Mouse (Mus musculus): ENCODE measurements around the gene Fcrls. TPM values are rescaled to one million over a fixed set of nuclear protein-coding genes. Genes with fewer than 3 reads are reported as not detected.

The Fcrls gene
- 5.6 and 6.6 TPM in 2 replicates for polyA plus RNA-seq (2016; fragmentation: Nextera tagmentation; extraction: Ambion mirVana)

DNA sequence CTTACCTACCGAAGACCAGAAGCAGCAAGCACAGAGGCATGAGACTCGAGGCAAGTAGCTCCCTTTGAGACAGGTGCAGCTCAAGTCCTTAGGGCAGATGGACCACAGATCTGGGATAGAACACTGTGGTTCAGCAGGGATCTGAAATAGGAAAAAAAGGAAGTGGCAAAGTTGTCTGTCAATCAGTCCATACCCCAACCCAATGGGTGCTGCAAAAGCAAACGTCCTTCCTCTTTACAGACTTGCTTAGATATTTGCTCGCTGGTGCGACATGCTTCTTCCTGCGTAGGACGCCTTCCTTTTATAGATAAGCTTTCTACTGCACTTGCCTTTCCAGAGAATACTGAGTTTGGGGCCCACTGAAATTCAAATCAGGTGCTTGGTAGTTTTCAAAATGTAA lies at the start of gene Fcrls:
TSS of gene Fcrls (minus strand) at position 303 of the 400 bp plus-strand sequence.
- 92% methylated on average over 7 of the region's 7 CpGs for WGBS
- no peak within 1 kb of the TSS for H3K9ac ChIP-seq (replicated peaks)
- H3K4me1 ChIP-seq (replicated peaks) = no peaks in the 10 kb centered on the region
- no peaks in the 10 kb centered on the region; the same call in 1 of the 2 replicates for H3K27me3 ChIP-seq
- H3K4me3 ChIP-seq (replicated peaks) = no peak within 1 kb of the TSS
- no peak within 1 kb of the TSS for H3K27ac ChIP-seq
- no peaks in the 10 kb centered on the region for H3K9me3 ChIP-seq
- no peak for ATAC-seq (ENCODE audit: insufficient number of reproducible peaks, insufficient read depth, low FRiP score, low TSS enrichment, low read depth)
- no peak within 1 kb of the TSS for H3K4me2 ChIP-seq
- H3K36me3 ChIP-seq = no peaks in the 10 kb centered on the region

DNA sequence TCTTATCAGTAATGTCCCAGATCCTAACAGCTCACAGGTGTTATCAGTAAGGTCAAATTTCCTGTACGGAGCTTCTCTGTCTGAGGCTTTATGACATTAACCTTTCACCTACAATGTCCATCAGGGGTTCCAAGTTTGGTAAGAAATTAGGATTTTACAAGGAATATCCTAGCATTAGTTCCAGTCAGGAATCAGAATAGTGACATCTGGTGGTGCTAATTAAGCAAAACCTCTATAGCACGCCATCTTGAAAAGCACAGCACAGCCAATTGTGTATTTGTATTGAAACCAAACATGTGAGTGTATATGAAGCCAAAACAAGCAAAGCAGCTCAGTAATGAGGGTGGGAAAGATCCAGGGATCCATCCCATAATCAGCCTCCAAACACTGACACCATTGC lies 46.4 kb upstream of the Fcrls start:
- no peak overlapping the region for H3K4me2 ChIP-seq
- ATAC-seq (ENCODE audit: insufficient number of reproducible peaks, insufficient read depth, low FRiP score, low TSS enrichment, low read depth) = no peak
- no peaks in the 10 kb centered on the region for H3K36me3 ChIP-seq

DNA sequence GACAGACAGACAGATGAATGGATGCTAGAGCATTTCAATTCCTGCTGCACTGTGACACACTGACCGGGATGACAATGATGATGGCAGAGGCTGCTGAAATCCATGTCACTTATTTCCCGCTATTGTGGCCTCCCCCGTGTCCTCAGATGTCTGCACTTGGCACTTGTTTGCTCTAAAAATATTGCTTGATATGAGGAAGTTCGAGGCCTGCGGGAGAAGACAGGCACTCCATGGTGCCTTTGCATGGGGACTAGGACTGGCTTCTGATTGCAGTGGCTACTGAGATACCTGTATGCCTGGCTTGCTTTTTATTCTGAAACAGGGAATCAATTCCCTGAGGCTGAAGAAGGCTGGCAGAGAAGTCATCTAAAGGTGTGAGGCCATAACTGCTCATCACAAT lies 36.4 kb upstream of the Fcrls start:
- Histone ChIP-seq H3K4me3 (replicated peaks) (no peak overlapping the region), H3K9ac (replicated peaks) (no peak overlapping the region)
- no peak for ATAC-seq (ENCODE audit: insufficient number of reproducible peaks, insufficient read depth, low FRiP score, low TSS enrichment, low read depth)

More for the DNA sequence above, 46.4 kb upstream of the Fcrls start:
- WGBS = 76% methylated on average over 2 of the region's 2 CpGs
- no peaks in the 10 kb centered on the region for H3K27me3 ChIP-seq
- no peak overlapping the region for H3K4me3 ChIP-seq (replicated peaks)
- H3K9ac ChIP-seq (replicated peaks) = no peak overlapping the region
- H3K4me1 ChIP-seq (replicated peaks) = no peaks in the 10 kb centered on the region
- no peak overlapping the region for H3K27ac ChIP-seq
- H3K9me3 ChIP-seq = no peaks in the 10 kb centered on the region

DNA sequence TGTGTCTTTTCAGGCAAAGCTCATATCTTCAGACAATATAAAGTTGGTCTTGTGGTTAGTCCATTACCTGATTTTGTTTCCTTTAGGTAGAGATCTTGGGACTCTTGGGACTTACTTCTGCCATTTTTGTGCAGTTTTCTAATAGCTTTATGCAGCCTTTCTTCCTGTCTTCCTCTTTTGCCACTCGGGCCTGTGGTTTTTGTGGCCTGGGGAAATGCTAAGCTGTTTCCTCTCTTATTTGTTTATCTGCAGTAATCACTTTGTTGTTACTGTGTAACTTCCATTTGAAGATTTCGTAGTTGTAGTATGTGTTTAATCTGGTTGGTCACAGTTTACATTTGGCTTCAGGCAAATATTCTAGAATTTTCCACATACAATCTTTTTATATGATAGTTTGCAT lies 10.8 kb upstream of the Fcrls start:
- Histone ChIP-seq H3K9ac (replicated peaks) (no peak overlapping the region), H3K4me3 (replicated peaks) (no peak overlapping the region), H3K36me3 (no peaks in the 10 kb centered on the region), H3K9me3 (no peaks in the 10 kb centered on the region), H3K4me2 (no peak overlapping the region), H3K27me3 (no peaks in the 10 kb centered on the region), H3K4me1 (replicated peaks) (no peaks in the 10 kb centered on the region), H3K27ac (no peak overlapping the region)
- 72% methylated on average over 2 of the region's 2 CpGs for WGBS
- no peak for ATAC-seq (ENCODE audit: insufficient number of reproducible peaks, insufficient read depth, low FRiP score, low TSS enrichment, low read depth)

More for the DNA sequence above, 36.4 kb upstream of the Fcrls start:
- H3K27ac ChIP-seq = no peak overlapping the region
- H3K9me3 ChIP-seq = no peaks in the 10 kb centered on the region
- 88% methylated on average over 5 of the region's 5 CpGs for WGBS
- H3K27me3 ChIP-seq = no peaks in the 10 kb centered on the region
- no peak overlapping the region for H3K4me2 ChIP-seq
- H3K4me1 ChIP-seq (replicated peaks) = no peaks in the 10 kb centered on the region
- H3K36me3 ChIP-seq = no peaks in the 10 kb centered on the region

DNA sequence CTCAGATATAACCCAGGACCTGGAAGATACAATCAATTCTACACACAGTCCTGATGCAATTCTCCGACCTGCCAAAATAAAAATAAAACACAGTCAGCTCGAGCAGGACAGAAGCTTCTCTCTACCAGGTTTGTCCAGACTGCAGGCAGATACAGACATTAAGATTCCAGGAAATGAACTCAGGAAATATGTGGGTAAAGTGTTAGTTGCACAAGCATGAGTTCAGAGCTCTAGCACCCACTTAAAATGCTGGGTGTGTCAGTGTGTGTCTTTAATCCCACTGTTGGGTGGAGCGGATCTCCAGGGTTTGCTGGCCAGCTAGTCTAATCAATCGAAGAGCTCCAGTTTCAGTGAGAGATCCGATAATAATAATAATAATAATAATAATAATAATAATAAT lies 3.0 kb upstream of the Fcrls start:
- no peaks in the 10 kb centered on the region for H3K36me3 ChIP-seq
- 82% methylated on average over 5 of the region's 5 CpGs for WGBS
- no peak for ATAC-seq (ENCODE audit: insufficient number of reproducible peaks, insufficient read depth, low FRiP score, low TSS enrichment, low read depth)

DNA sequence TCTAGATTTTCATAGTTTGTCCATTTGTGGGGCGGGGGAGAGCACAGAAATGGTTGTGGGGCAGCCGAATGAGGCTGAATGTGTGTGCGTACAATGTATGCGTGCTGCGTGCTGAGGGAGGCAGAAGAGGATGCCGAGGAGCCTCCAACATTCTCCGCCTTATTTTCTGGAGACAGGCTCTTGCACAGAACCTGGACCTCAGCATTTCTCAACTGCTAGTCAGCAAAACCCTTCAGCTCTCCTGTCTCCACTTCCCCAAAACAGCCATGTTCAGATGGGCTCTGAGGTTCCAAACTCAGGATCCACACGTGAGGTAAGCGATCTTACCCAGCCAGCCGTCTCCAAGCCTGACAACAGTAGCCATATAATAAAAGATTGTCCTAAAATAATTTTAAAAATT lies 8.3 kb downstream of the Fcrls start:
- no peak overlapping the region for H3K27ac ChIP-seq
- no peak overlapping the region for H3K4me3 ChIP-seq (replicated peaks)
- H3K9me3 ChIP-seq = no peaks in the 10 kb centered on the region
- H3K4me1 ChIP-seq (replicated peaks) = no peaks in the 10 kb centered on the region
- no peak for ATAC-seq (ENCODE audit: insufficient number of reproducible peaks, insufficient read depth, low FRiP score, low TSS enrichment, low read depth)
- no peaks in the 10 kb centered on the region for H3K27me3 ChIP-seq
- no peak overlapping the region for H3K9ac ChIP-seq (replicated peaks)
- H3K36me3 ChIP-seq = no peaks in the 10 kb centered on the region
- H3K4me2 ChIP-seq = no peak overlapping the region
- whole genome bisulfite sequencing = 92% methylated on average over 10 of the region's 10 CpGs

More for the DNA sequence above, 3.0 kb upstream of the Fcrls start:
- Histone ChIP-seq H3K9me3 (no peaks in the 10 kb centered on the region), H3K9ac (replicated peaks) (no peak overlapping the region), H3K4me3 (replicated peaks) (no peak overlapping the region), H3K27me3 (no peaks in the 10 kb centered on the region; the same call in 1 of the 2 replicates), H3K27ac (no peak overlapping the region), H3K4me1 (replicated peaks) (no peaks in the 10 kb centered on the region), H3K4me2 (no peak overlapping the region)

DNA sequence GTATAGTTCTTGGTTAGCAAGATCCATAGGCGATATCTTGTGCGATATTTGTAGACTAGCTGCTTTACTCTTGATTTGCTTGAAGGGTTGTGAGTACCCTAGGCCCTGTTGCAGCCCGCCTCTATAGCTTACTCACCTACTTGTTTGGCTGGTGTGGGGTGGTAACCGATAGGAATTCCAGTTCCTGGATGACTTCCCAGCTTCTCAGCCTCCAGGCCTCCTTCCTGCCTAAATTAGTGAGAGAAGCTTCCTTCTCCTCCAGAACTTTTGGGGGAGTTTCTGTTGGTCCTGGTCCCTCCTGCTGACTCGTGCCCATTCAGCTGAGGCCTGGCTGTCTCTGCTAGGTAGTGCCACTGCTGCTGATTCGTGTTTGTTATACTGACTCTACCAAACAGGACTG lies 14.0 kb downstream of the Fcrls start:
- H3K27ac ChIP-seq = no peak overlapping the region
- ATAC-seq (ENCODE audit: insufficient number of reproducible peaks, insufficient read depth, low FRiP score, low TSS enrichment, low read depth) = no peak
- WGBS = 80% methylated on average over 6 of the region's 6 CpGs
- H3K4me3 ChIP-seq (replicated peaks) = no peak overlapping the region
- H3K36me3 ChIP-seq = no peaks in the 10 kb centered on the region
- H3K4me1 ChIP-seq (replicated peaks) = no peaks in the 10 kb centered on the region
- H3K9me3 ChIP-seq = no peaks in the 10 kb centered on the region
- H3K9ac ChIP-seq (replicated peaks) = no peak overlapping the region
- no peak overlapping the region for H3K4me2 ChIP-seq
- H3K27me3 ChIP-seq = no peaks in the 10 kb centered on the region

DNA sequence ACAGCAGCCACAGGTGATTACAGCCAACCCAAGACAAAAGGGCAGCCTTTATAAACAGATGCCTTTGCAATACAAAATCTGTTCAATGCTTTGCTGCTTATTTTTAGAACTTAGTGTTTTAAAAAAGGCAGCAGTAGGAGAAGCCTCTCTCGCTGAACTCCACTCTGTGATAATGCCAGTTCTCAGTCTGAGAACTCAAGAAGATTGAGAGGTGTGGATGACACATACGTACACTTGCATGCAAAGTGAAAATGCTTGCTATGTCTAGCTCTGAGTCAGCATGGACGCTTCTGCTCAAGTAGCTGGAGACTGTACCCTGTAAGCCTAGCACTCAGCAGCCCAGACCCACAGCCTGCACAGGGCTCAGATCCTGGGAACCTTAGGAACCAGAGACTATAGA lies 16.2 kb downstream of the Fcrls start:
- 81% methylated on average over 3 of the region's 3 CpGs for WGBS
- no peak overlapping the region for H3K4me3 ChIP-seq (replicated peaks)
- ATAC-seq (ENCODE audit: insufficient number of reproducible peaks, insufficient read depth, low FRiP score, low TSS enrichment, low read depth) = no peak
- H3K27me3 ChIP-seq = no peaks in the 10 kb centered on the region
- H3K9ac ChIP-seq (replicated peaks) = no peak overlapping the region
- no peaks in the 10 kb centered on the region for H3K36me3 ChIP-seq
- H3K4me1 ChIP-seq (replicated peaks) = no peaks in the 10 kb centered on the region
- no peaks in the 10 kb centered on the region for H3K9me3 ChIP-seq
- no peak overlapping the region for H3K4me2 ChIP-seq
- no peak overlapping the region for H3K27ac ChIP-seq

DNA sequence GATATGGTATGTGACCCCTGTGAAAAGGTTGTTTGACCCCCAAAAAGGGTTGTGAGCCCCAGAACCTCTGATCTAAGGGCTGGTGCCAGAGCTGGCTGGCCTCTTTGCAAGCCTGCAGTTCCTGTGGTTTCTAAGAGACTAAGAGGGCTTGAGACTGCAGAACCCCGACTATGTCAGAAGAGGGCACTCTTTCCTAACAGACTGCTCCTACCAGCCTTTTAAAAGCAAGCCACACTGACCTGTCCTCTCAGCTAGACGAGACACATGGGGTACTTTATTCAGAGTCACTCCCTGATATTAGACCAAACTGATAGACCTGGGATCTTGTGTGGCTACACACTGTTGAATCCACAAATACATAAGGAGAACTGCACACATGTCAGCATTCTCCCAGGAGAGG lies 19.9 kb downstream of the Fcrls start:
- WGBS = 2% methylated on average over 2 of the region's 2 CpGs
- no peaks in the 10 kb centered on the region for H3K27me3 ChIP-seq

DNA sequence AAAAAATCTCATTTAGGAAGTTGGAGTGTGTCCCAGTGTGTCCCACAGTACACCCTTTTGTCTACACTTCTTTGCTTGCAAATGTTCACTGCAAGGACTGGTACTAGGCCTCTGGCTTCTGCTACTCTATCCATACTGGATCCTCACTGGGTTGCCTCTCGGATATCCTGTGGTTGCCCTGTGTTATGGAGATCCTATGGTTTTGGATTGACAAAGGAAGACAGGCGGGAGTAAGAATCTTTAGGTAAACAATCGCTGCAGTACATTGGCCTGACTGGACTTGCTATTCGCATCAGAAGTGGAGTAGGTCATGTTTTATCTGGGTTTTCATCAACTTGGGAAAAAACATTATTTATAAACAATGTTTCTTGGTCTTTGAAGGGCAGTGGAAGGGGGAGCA lies 22.6 kb downstream of the Fcrls start:
- Histone ChIP-seq H3K27ac (no peak overlapping the region), H3K4me3 (replicated peaks) (no peak overlapping the region), H3K36me3 (no peaks in the 10 kb centered on the region), H3K4me2 (no peak overlapping the region), H3K27me3 (no peaks in the 10 kb centered on the region), H3K9me3 (no peaks in the 10 kb centered on the region), H3K9ac (replicated peaks) (no peak overlapping the region), H3K4me1 (replicated peaks) (no peaks in the 10 kb centered on the region)
- no peak for ATAC-seq (ENCODE audit: insufficient number of reproducible peaks, insufficient read depth, low FRiP score, low TSS enrichment, low read depth)
- WGBS = 87% methylated on average over 4 of the region's 4 CpGs

More for the DNA sequence above, 19.9 kb downstream of the Fcrls start:
- ATAC-seq (ENCODE audit: insufficient number of reproducible peaks, insufficient read depth, low FRiP score, low TSS enrichment, low read depth) = no peak
- H3K4me2 ChIP-seq = no peak overlapping the region
- no peaks in the 10 kb centered on the region for H3K4me1 ChIP-seq (replicated peaks)
- no peaks in the 10 kb centered on the region for H3K36me3 ChIP-seq
- no peaks in the 10 kb centered on the region for H3K9me3 ChIP-seq
- H3K4me3 ChIP-seq (replicated peaks) = no peak overlapping the region
- H3K27ac ChIP-seq = no peak overlapping the region
- no peak overlapping the region for H3K9ac ChIP-seq (replicated peaks)

DNA sequence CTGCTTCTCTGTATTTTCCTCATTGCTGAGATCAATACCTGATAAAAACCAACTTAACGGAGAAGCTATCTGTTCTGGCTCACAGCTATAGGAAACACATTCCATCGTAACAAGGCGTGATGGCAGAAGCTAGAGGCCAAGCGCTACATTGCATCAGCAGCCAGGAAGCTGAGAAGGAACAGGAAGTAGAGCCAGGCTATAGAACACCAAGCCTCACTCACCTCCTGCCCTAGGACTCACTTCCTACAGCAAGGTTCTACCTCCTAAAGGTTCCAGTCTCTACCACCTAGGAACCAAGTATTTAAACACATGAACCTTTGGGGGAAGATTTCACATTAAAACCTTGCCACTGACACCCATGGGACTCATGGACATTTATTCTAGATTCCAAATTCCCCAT lies 39.9 kb downstream of the Fcrls start:
- Histone ChIP-seq H3K4me2 (no peak overlapping the region), H3K9ac (replicated peaks) (no peak overlapping the region), H3K4me1 (replicated peaks) (no peaks in the 10 kb centered on the region; the same call in 1 of the 2 replicates), H3K27me3 (no peaks in the 10 kb centered on the region), H3K27ac (no peak overlapping the region), H3K36me3 (no peaks in the 10 kb centered on the region), H3K4me3 (replicated peaks) (no peak overlapping the region), H3K9me3 (no peaks in the 10 kb centered on the region)
- 80% methylated on average over 4 of the region's 4 CpGs for WGBS
- no peak for ATAC-seq (ENCODE audit: insufficient number of reproducible peaks, insufficient read depth, low FRiP score, low TSS enrichment, low read depth)

DNA sequence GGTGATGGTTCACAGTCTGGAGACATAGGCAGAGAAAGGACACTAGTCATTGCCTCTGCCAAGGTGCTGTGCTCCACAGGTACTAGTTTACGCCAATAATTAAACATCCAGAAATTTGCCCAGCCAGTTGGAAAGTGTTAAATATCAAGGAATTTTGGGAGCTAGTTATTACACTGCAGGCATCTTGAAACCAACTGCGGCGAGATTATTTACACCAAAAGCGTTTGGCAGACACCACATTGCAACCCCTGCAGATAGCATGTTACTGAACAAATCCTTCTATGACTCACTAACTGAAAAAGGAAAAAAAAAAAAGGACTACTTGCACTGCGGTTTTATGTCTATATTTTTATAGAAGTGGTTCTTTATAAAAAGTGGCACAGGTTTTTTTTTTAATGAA lies 41.2 kb downstream of the Fcrls start:
- ATAC-seq (ENCODE audit: insufficient number of reproducible peaks, insufficient read depth, low FRiP score, low TSS enrichment, low read depth) = no peak

More for the DNA sequence above, 41.2 kb downstream of the Fcrls start:
- no peaks in the 10 kb centered on the region for H3K9me3 ChIP-seq
- no peak overlapping the region for H3K4me3 ChIP-seq (replicated peaks)
- no peak overlapping the region for H3K9ac ChIP-seq (replicated peaks)
- WGBS = 88% methylated on average over 5 of the region's 5 CpGs
- H3K27ac ChIP-seq = no peak overlapping the region
- H3K27me3 ChIP-seq = no peaks in the 10 kb centered on the region
- H3K36me3 ChIP-seq = no peaks in the 10 kb centered on the region
- no peak overlapping the region for H3K4me2 ChIP-seq
- H3K4me1 ChIP-seq (replicated peaks) = no peaks in the 10 kb centered on the region; the same call in 1 of the 2 replicates
